Mouse (Mus musculus) hindbrain, postnatal 0 days (tissue): ENCODE results near the gene Osbp2. TPM values are rescaled to one million over a fixed set of nuclear protein-coding genes. Genes with fewer than 3 reads are reported as not detected.

ENCODE experiments used
- ATAC-seq: fragments of 200-750 bp; cut with Nextera tagmentation; 2 replicates; pipeline ENCODE4 v1.8.0; 2017; ENCODE audit warnings: mild to moderate bottlenecking, moderate TSS enrichment, moderate library complexity
- DNase-seq: peaks from one replicate; pipeline ENCODE4 v3.0.0-alpha.2; 2015; ENCODE audit warnings: low spot score
- H3K27ac ChIP-seq: fragments of 300-500 bp; sonication (generic); 2 replicates; pipeline ENCODE4 v1.5.1; 2014; ENCODE audit warnings: mild to moderate bottlenecking
- H3K27me3 ChIP-seq: fragments of 300-500 bp; sonication (generic); 2 replicates; pipeline ENCODE4 v1.6.1; 2014; ENCODE audit warnings: low read length, mixed read lengths; ENCODE audit not compliant: insufficient read depth
- H3K36me3 ChIP-seq: fragments of 300-500 bp; sonication (generic); 2 replicates; pipeline ENCODE4 v1.6.1; 2014; ENCODE audit warnings: low read length, mixed read lengths; ENCODE audit not compliant: insufficient read depth
- H3K4me1 ChIP-seq: fragments of 300-500 bp; sonication (generic); 2 replicates; pipeline ENCODE4 v1.6.1; 2014; ENCODE audit warnings: antibody characterized with exemption, low read length, mixed read lengths; ENCODE audit not compliant: insufficient read depth
- H3K4me2 ChIP-seq: fragments of 300-500 bp; sonication (generic); 2 replicates; pipeline ENCODE4 v1.6.1; 2014; ENCODE audit warnings: low read depth, mild to moderate bottlenecking, low read length, moderate library complexity, mixed read lengths
- H3K4me3 ChIP-seq: fragments of 300-500 bp; sonication (generic); 2 replicates; pipeline ENCODE4 v1.5.1; 2014; ENCODE audit warnings: low read length
- H3K9ac ChIP-seq: fragments of 300-500 bp; sonication (generic); replicated peaks from 2 replicates; pipeline ENCODE4 v1.6.1; 2014; ENCODE audit warnings: mild to moderate bottlenecking, low read length, moderate library complexity, mixed read lengths
- H3K9me3 ChIP-seq: fragments of 300-500 bp; sonication (generic); 2 replicates; pipeline ENCODE4 v1.6.1; 2016; ENCODE audit warnings: low read length, mixed read lengths
- CTCF ChIP-seq: IDR thresholded peaks from 2 replicates; pipeline ENCODE4 v1.5.1; 2016; ENCODE audit warnings: antibody characterized with exemption, control low read depth, low read depth
- WGBS: fragments of 180-500 bp; shearing (Covaris S2); extraction: QIAGEN DNeasy Blood & Tissue Kit; methylation state at CpG from one replicate; pipeline ENCODE4 v1.1.7; 2014; 5-methylcytosine and 5-hydroxymethylcytosine counted together
- polyA plus RNA-seq: library from polyadenylated mRNA; unstranded; fragments of >200 nt; fragmentation: Nextera tagmentation; extraction: Ambion mirVana; gene quantifications from 2 replicates; pipeline ENCODE4 v1.2.1, GENCODE M21; 2015
- total RNA-seq: library from RNA; depleted of rRNA; stranded (reverse); fragments of >200 nt; gene quantifications from 2 replicates; pipeline ENCODE4 v1.2.3, GENCODE M21; 2014

Gene Osbp2
- total and polyA plus RNA-seq, 2 experiments from 2014 or later, result 39.7 to 87.5 TPM

DNA sequence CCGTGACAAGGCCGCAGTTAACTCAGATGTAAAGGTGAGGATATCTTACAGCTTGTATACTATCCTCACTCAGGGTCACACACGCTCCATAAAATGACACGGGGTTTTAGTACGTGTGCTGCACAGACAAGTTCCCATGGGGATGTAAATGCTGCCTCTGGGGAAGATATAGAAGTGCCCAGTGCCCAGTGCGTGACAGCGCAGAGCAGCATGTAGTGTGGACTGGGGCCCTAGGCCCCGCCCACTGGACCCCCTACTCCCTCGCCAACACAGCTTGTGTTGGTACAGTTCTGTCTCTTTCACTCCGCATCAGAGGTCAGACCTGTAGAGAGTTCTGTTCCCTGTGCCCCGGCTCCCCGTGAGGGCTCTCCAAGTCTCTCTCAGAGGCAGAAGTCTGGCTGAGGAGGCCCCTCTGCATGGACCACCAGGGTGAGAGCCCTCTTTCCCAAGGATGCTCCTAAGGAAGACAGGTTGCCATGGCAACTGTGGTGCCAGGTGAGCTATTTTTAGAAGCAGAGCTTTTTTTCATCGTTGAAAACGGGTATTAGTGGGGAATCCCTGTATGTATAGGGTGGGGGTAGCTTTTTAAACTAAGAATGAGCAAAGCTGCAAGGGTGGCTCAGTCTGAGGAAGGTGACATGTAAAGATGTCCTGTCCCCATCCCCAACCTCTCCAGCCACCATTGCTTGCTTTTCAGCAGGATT lies 129.6 kb downstream of the Osbp2 start:
- Histone ChIP-seq H3K9me3 (no peaks in the 10 kb centered on the region), H3K4me3 (no peak overlapping the region), H3K27ac (peak overlapping the region; percentile 79), H3K27me3 (no peaks in the 10 kb centered on the region), H3K9ac (no peak overlapping the region), H3K36me3 (no peaks in the 10 kb centered on the region), H3K4me1 (peaks cover 4% of the 10 kb centered on the region; the same call in 1 of the 2 replicates), H3K4me2 (peak overlapping the region; percentile 23; the same call in 1 of the 2 replicates)
- DNase-seq (peak; percentile 83), ATAC-seq (peak; percentile 62)
- TF ChIP-seq CTCF, result no peak
- 50% methylated on average over 14 of the region's 14 CpGs for WGBS

DNA sequence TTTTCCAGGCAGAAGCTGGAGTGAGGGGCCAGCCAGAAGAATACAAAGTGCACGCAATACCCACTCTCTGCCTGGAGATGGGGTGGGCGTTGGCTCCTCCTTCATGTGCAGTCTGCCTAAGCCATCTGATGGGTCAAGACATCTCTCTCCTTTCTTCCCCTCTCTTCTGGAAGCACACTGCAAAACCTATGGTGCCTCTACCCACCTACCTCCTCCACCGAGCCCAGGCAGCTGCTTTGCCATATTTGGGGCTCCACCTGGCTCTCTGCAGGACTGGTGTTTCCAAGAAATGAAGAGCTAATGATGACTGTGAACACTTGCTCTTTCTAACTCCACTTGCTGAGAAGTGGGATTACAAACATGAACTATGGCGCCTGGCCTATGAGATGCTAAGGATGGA lies 132.2 kb downstream of the Osbp2 start:
- no peaks in the 10 kb centered on the region for H3K9me3 ChIP-seq
- no peak for ATAC-seq
- TF ChIP-seq CTCF, result no peak
- H3K4me1 ChIP-seq, result peaks cover 4% of the 10 kb centered on the region; the same call in 1 of the 2 replicates
- no peak overlapping the region for H3K4me2 ChIP-seq
- no peaks in the 10 kb centered on the region for H3K27me3 ChIP-seq
- H3K27ac ChIP-seq, result no peak overlapping the region
- 82% methylated on average over 4 of the region's 4 CpGs for WGBS
- H3K36me3 ChIP-seq, result no peaks in the 10 kb centered on the region
- no peak overlapping the region for H3K9ac ChIP-seq
- no peak for DNase-seq
- no peak overlapping the region for H3K4me3 ChIP-seq

DNA sequence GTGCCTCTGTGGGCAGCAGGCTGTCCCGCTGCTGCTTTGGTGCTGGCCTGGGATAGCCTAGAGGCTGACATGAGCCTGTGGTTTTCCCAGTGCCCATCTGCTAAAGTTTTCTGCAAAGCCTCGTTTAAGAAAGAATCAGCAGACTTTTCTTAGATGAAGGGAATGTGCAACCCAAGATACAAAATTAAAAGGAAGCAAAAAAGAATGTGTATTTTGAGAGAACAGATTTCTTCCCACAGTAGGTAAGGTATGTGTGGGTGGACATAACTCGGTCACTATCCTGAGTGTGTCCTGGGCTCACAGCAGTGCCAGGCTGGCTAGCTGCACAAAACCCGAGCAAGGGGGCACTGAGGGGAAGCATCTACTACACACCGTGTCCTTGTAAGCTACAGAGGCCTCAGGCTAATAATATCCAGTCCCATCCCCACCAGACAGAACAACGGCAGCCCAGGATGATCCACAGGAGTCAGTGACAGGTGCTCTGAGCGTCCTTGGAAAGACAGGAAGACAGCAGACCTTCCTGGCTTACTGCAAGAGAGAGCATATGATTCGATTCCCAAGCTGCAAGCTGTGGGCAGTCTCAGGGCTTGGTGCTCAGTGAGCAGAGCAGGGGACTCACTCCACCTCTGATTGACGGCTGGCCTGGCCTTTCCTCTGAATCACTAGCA lies 136.1 kb downstream of the Osbp2 start:
- no peaks in the 10 kb centered on the region for H3K9me3 ChIP-seq
- no peak overlapping the region for H3K27ac ChIP-seq
- 0 out of 2 replicates have a peak, but pooled peaks cover 3% of the 10 kb centered on the region for H3K4me1 ChIP-seq
- WGBS, result 70% methylated on average over 9 of the region's 9 CpGs
- H3K27me3 ChIP-seq, result no peaks in the 10 kb centered on the region
- ATAC-seq (no peak), DNase-seq (no peak)
- no peak overlapping the region for H3K9ac ChIP-seq
- no peaks in the 10 kb centered on the region for H3K36me3 ChIP-seq
- no peak for TF ChIP-seq CTCF
- no peak overlapping the region for H3K4me2 ChIP-seq
- H3K4me3 ChIP-seq, result no peak overlapping the region

DNA sequence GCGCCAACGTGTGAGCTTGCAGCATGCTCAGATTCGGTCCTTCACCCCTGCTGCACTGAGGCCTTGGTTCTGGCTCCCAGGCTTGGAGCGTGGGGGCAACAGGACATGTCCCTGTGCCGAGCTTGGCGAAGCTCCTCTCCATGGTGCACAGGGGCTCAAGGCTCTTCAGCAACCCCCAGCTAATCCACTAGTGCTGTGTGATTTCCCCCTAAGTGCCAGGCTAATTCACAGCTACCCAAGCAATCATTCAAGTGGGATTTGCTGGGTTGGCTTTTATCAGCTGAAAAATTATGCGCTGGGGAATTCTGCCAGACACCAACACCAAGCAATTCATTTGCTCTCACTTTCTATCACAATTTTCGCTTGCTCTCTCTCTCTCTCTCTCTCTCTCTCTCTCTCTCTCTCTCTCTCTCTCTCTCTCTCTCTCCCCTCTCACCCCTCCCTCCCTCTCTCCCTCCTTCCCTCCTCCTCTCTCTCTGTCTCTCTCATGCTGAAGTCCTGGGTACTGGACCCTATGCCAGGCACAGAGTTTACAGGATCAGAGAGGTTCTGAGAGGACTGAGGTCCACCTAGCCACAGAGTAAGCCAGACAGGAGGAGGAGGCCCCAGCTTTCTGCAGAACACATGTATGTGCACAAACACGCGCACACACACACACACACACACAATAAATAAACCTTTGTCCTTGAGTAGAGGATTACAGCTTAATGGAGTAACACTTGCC lies 138.2 kb downstream of the Osbp2 start:
- Histone ChIP-seq H3K27me3 (no peaks in the 10 kb centered on the region), H3K27ac (no peak overlapping the region), H3K9ac (no peak overlapping the region), H3K4me2 (no peak overlapping the region), H3K4me1 (0 out of 2 replicates have a peak, but pooled peaks cover 3% of the 10 kb centered on the region), H3K4me3 (no peak overlapping the region), H3K9me3 (no peaks in the 10 kb centered on the region), H3K36me3 (no peaks in the 10 kb centered on the region)
- TF ChIP-seq CTCF, result no peak
- peak; percentile 56 for DNase-seq
- WGBS, result 42% methylated on average over 10 of the region's 10 CpGs
- peak; percentile 46; the same call in 1 of the 2 replicates for ATAC-seq

DNA sequence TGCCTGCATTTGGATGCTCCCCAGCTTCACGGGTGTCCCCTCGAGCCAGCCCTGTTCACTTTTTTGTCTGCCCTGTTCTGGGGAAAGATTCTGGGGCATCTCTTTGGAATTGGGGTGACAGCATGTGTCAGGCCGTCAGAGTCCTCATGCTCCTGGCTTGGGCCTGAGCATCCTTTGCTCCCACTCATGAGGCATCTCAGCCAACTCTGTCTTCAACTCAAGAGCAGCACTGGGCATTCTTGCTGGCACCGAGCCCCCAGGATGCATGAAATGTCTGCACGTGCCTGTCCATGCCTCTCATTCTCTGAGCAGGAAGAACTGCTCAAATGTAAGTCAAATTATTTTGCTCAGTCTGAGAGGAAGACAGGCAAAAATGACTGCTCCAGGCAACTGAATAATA lies 139.0 kb downstream of the Osbp2 start:
- 45% methylated on average over 5 of the region's 5 CpGs for WGBS
- Histone ChIP-seq H3K9ac (no peak overlapping the region), H3K36me3 (no peaks in the 10 kb centered on the region), H3K27me3 (no peaks in the 10 kb centered on the region), H3K4me1 (0 out of 2 replicates have a peak, but pooled peaks cover 3% of the 10 kb centered on the region), H3K9me3 (no peaks in the 10 kb centered on the region), H3K27ac (no peak overlapping the region), H3K4me2 (no peak overlapping the region), H3K4me3 (no peak overlapping the region)
- TF ChIP-seq CTCF, result no peak
- peak; percentile 13 for DNase-seq
- no peak for ATAC-seq

DNA sequence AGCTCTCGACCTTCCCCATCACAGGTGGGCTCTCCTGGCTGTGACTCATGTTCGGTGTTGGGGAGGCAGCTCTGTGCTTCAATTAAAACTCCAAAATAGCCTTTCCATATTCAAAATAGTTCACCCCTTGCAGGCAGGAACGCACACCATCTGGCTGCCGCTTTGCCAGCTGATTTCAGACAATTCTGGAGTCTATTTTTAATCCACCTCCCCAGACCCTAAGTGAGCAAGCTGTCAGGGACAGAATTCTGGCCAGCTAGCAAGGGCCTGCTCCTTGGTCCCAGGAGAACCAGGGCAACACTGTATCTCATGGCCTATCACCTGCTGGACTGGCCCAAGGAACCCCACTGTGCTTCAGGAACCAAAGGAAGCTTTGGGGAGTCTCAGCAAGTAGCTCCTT lies 139.8 kb downstream of the Osbp2 start:
- Histone ChIP-seq H3K27ac (no peak overlapping the region), H3K4me1 (0 out of 2 replicates have a peak, but pooled peaks cover 3% of the 10 kb centered on the region), H3K4me3 (no peak overlapping the region), H3K36me3 (no peaks in the 10 kb centered on the region), H3K9me3 (no peaks in the 10 kb centered on the region), H3K9ac (no peak overlapping the region), H3K4me2 (no peak overlapping the region), H3K27me3 (no peaks in the 10 kb centered on the region)
- ATAC-seq, result no peak
- WGBS, result 44% methylated on average over 4 of the region's 4 CpGs
- TF ChIP-seq CTCF, result no peak
- peak; percentile 10 for DNase-seq
